Mouse (Mus musculus) heart, adult 2 months (tissue): ENCODE measurements around the gene Atl2. TPM values are rescaled to one million over a fixed set of nuclear protein-coding genes. Genes with fewer than 3 reads are reported as not detected.

Experiments used
- DNase-seq, 2 experiments: peaks; one replicate each; pipeline ENCODE4 v3.0.0; 2021
- H3K27ac ChIP-seq: fragments of 200-600 bp; 2 replicates; pipeline ENCODE4 v1.8.1; 2022
- H3K27me3 ChIP-seq: fragments of 200-500 bp; 2 replicates; pipeline ENCODE4 v1.6.1; 2012; ENCODE audit warnings: mild to moderate bottlenecking, low read length, inconsistent platforms, mixed read lengths; ENCODE audit not compliant: control insufficient read depth, insufficient read depth
- H3K36me3 ChIP-seq: fragments of 200-500 bp; 2 replicates; pipeline ENCODE4 v1.6.1; 2012; ENCODE audit warnings: low read length, inconsistent platforms; ENCODE audit not compliant: control insufficient read depth, insufficient read depth
- H3K4me1 ChIP-seq: fragments of 200-500 bp; 2 replicates; pipeline ENCODE4 v1.6.1; 2011; ENCODE audit warnings: low read length; ENCODE audit not compliant: control insufficient read depth, insufficient read depth
- H3K4me3 ChIP-seq: fragments of 200-600 bp; 2 replicates; pipeline ENCODE4 v1.8.1; 2022
- H3K79me2 ChIP-seq: fragments of 200-500 bp; replicated peaks from 2 replicates; pipeline ENCODE4 v1.6.1; 2012; ENCODE audit warnings: mild to moderate bottlenecking, inconsistent platforms, low read length, moderate library complexity, mixed read lengths; ENCODE audit not compliant: control insufficient read depth, insufficient read depth
- H3K9ac ChIP-seq: fragments of 200-500 bp; 2 replicates; pipeline ENCODE4 v1.6.1; 2012; ENCODE audit warnings: low read depth, mild to moderate bottlenecking, control low read depth, inconsistent platforms, low read length, mixed read lengths
- CTCF ChIP-seq: fragments of 200-600 bp; IDR thresholded peaks from 2 replicates; pipeline ENCODE4 v1.8.1; 2022; ENCODE audit warnings: antibody characterized with exemption, mild to moderate bottlenecking, moderate library complexity
- EP300 ChIP-seq: fragments of 200-500 bp; IDR thresholded peaks from 2 replicates; pipeline ENCODE4 v1.6.1; 2011; ENCODE audit warnings: low read depth, low read length, control low read depth; ENCODE audit not compliant: insufficient read depth
- POLR2A ChIP-seq: fragments of 200-500 bp; IDR thresholded peaks from 2 replicates; pipeline ENCODE4 v1.6.1; 2011; ENCODE audit warnings: mild to moderate bottlenecking, low read depth, low read length, control low read depth; ENCODE audit not compliant: insufficient read depth
- WGBS: fragments of 180-500 bp; shearing (Covaris S2); methylation state at CpG from one replicate; pipeline ENCODE4 v1.1.7; 2018; 5-methylcytosine and 5-hydroxymethylcytosine counted together
- intact Hi-C: fragments of 180-260 bp; cut with DNase I; formaldehyde crosslinking; loops from one replicate; pipeline ENCODE4 v1.15.1; 2025
- polyA plus RNA-seq: library from polyadenylated mRNA; depleted of rRNA; stranded (reverse); fragments of >200 nt; gene quantifications from 2 replicates; pipeline ENCODE4 v1.2.3, GENCODE M21; 2012
- total RNA-seq, 2 experiments: library from RNA; stranded (reverse); gene quantifications; 2 replicates each; pipeline ENCODE4 v1.2.3; 2021

Gene Atl2
- total and polyA plus RNA-seq, 3 experiments, result 16.0 to 36.4 (median 31.9) TPM

- TF ChIP-seq CTCF (no peak), POLR2A (no peak), EP300 (no peak)
- intact Hi-C loops, result no loop called here
- 76% methylated on average over 2 of the region's 2 CpGs for WGBS
These were observed 50.2 kb downstream of the Atl2 start for GRCm38 (mm10) chr17:79845695-79846094.

GRCm38 (mm10) chr17:79840254-79841238 lies 55.4 kb downstream of the Atl2 start:
- Histone ChIP-seq H3K4me3 (no peak overlapping the region), H3K4me1 (no peaks in the 10 kb centered on the region), H3K9ac (no peak overlapping the region), H3K36me3 (no peaks in the 10 kb centered on the region), H3K79me2 (no peaks in the 10 kb centered on the region), H3K27ac (no peak overlapping the region), H3K27me3 (no peaks in the 10 kb centered on the region)
- intact Hi-C loops, result loop anchor here (1.0 kb wide), 2 partner anchors 141 to 179 kb away; no protein-coding TSS in a partner anchor
- TF ChIP-seq CTCF (peak; percentile 99), POLR2A (no peak), EP300 (peak; percentile 91)
- 44% methylated on average over 7 of the region's 7 CpGs for WGBS
- peak; percentile 57 to 79 for DNase-seq

More at GRCm38 (mm10) chr17:79845695-79846094, 50.2 kb downstream of the Atl2 start:
- DNase-seq, result no peak
- Histone ChIP-seq H3K27ac (no peak overlapping the region), H3K79me2 (no peaks in the 10 kb centered on the region), H3K9ac (no peak overlapping the region), H3K4me3 (no peak overlapping the region), H3K27me3 (no peaks in the 10 kb centered on the region), H3K4me1 (no peaks in the 10 kb centered on the region), H3K36me3 (no peaks in the 10 kb centered on the region)

GRCm38 (mm10) chr17:79836978-79837377 lies 58.9 kb downstream of the Atl2 start:
- Histone ChIP-seq H3K4me3 (no peak overlapping the region), H3K27ac (no peak overlapping the region), H3K9ac (no peak overlapping the region), H3K36me3 (no peaks in the 10 kb centered on the region), H3K79me2 (no peaks in the 10 kb centered on the region), H3K4me1 (no peaks in the 10 kb centered on the region), H3K27me3 (no peaks in the 10 kb centered on the region)
- 64% methylated on average over 7 of the region's 7 CpGs for WGBS
- intact Hi-C loops, result loop anchor here (5.0 kb wide), 1 partner anchor 730 kb away; no protein-coding TSS in a partner anchor
- TF ChIP-seq CTCF (no peak), EP300 (no peak), POLR2A (no peak)
- DNase-seq, result no peak

GRCm38 (mm10) chr17:79835714-79836373 lies 60.1 kb downstream of the Atl2 start:
- intact Hi-C loops, result loop anchor here (5.0 kb wide), 1 partner anchor 729 kb away; no protein-coding TSS in a partner anchor
- no peak overlapping the region for H3K27ac ChIP-seq

GRCm38 (mm10) chr17:79832284-79832683 lies 63.6 kb downstream of the Atl2 start:
- TF ChIP-seq EP300, result no peak
- Histone ChIP-seq H3K27me3 (no peaks in the 10 kb centered on the region), H3K27ac (no peak overlapping the region), H3K4me3 (no peak overlapping the region), H3K9ac (no peak overlapping the region), H3K36me3 (no peaks in the 10 kb centered on the region), H3K79me2 (no peaks in the 10 kb centered on the region), H3K4me1 (no peaks in the 10 kb centered on the region)
- intact Hi-C loops, result no loop called here
- no peak for DNase-seq
- 23% methylated on average over 1 of the region's 1 CpGs for WGBS

More at GRCm38 (mm10) chr17:79835714-79836373, 60.1 kb downstream of the Atl2 start:
- Histone ChIP-seq H3K27me3 (no peaks in the 10 kb centered on the region), H3K4me1 (no peaks in the 10 kb centered on the region), H3K4me3 (no peak overlapping the region), H3K9ac (no peak overlapping the region), H3K79me2 (no peaks in the 10 kb centered on the region), H3K36me3 (no peaks in the 10 kb centered on the region)
- no peak for DNase-seq
- no peak for TF ChIP-seq CTCF
- no peak for TF ChIP-seq EP300
- no peak for TF ChIP-seq POLR2A
- WGBS, result 26% methylated on average over 5 of the region's 5 CpGs
